Mouse (Mus musculus): ENCODE results near the gene Gm21748. TPM values are rescaled to one million over a fixed set of nuclear protein-coding genes. Genes with fewer than 3 reads are reported as not detected.
"Not testable (repeated sequence)": the region's sequence is repeated elsewhere in the genome, so short reads cannot be mapped to it uniquely, and the experiment has no call there.

Gene Gm21748
- not detected in 2 replicates for polyA plus RNA-seq (2015; fragmentation: Nextera tagmentation; extraction: Ambion mirVana)

GRCm38 (mm10) chrY:90839077-90839476 is at the start of gene Gm21748:
Gm21748 (minus strand) TSS chrY:90839177.
- WGBS = no CpG with 5 or more reads among the region's 8 CpGs
- ATAC-seq (ENCODE audit: insufficient number of reproducible peaks, insufficient read depth, low FRiP score, low TSS enrichment, low read depth); H3K27ac ChIP-seq; H3K27me3 ChIP-seq; H3K36me3 ChIP-seq; H3K9ac ChIP-seq; H3K4me3 ChIP-seq; H3K9me3 ChIP-seq; H3K4me1 ChIP-seq; H3K4me2 ChIP-seq: not testable (repeated sequence)

Other genes starting within 250 kb of the Gm21748 start
- gene Gm21860, start 84.4 kb downstream of the Gm21748 start, polyA plus RNA-seq (2015; fragmentation: Nextera tagmentation; extraction: Ambion mirVana) = not detected in 2 replicates
- not detected in 2 replicates for gene Gm47283, start 54.4 kb downstream of the Gm21748 start, polyA plus RNA-seq (2015; fragmentation: Nextera tagmentation; extraction: Ambion mirVana)

Data from embryonic facial prominence, embryonic 13.5 days (tissue).